Mouse (Mus musculus): ENCODE measurements around the gene Mycs. TPM values are rescaled to one million over a fixed set of nuclear protein-coding genes. Genes with fewer than 3 reads are reported as not detected.

Mycs gene
- polyA plus RNA-seq (2012; rRNA removed): not detected in 2 replicates

DNA sequence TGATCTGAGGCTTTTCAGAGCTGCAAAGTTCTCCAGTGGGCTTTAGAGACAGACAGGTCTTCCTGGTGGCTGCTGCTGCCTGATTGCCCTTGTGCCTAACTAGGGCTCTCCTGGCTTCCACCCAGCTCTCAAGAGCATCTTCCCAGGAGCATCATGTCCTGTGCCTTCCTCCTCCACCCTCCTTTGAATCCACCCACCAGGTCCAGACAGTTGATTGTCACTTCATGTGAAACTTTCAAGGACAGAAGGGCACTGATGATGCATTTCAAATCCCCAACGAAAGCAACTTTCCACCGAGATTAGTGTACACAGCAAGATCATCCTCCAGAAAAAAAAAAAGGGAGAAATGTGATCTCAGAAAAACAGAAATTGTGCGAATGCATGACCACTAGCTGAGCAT lies at the start of gene Mycs:
Mycs (minus strand) TSS at position 101 of the 400 bp plus-strand sequence.
- TF ChIP-seq CTCF (IDR thresholded peaks at IDR 0.05; ENCODE audit: borderline replicate concordance, insufficient read depth, low read depth, low read length) (no peak), POLR2A (IDR thresholded peaks at IDR 0.05; ENCODE audit: borderline replicate concordance, insufficient read depth, low read length) (no peak)
- H3K4me3 ChIP-seq (replicated peaks; ENCODE audit: insufficient read depth, low read depth, low read length): no peak within 1 kb of the TSS
- H3K4me1 ChIP-seq (ENCODE audit: control insufficient read depth, insufficient read depth, low read length): no peaks in the 10 kb centered on the region
- WGBS: 77% methylated on average over 3 of the region's 3 CpGs
- H3K27me3 ChIP-seq (ENCODE audit: control insufficient read depth, insufficient read depth, low read length): no peaks in the 10 kb centered on the region
- no peak within 1 kb of the TSS for H3K27ac ChIP-seq (ENCODE audit: insufficient read depth, low read length)
- no peak for DNase-seq

GRCm38 (mm10) chrX:5468022-5468421 lies 1.0 kb downstream of the Mycs start:
- Histone ChIP-seq H3K27me3 (ENCODE audit: control insufficient read depth, insufficient read depth, low read length) (no peaks in the 10 kb centered on the region), H3K27ac (ENCODE audit: insufficient read depth, low read length) (no peak overlapping the region), H3K4me1 (ENCODE audit: control insufficient read depth, insufficient read depth, low read length) (no peaks in the 10 kb centered on the region), H3K4me3 (replicated peaks; ENCODE audit: insufficient read depth, low read depth, low read length) (no peak overlapping the region)
- DNase-seq: no peak
- 13% methylated on average over 24 of the region's 24 CpGs for WGBS
- no peak for TF ChIP-seq POLR2A (IDR thresholded peaks at IDR 0.05; ENCODE audit: borderline replicate concordance, insufficient read depth, low read length)
- TF ChIP-seq CTCF (IDR thresholded peaks at IDR 0.05; ENCODE audit: borderline replicate concordance, insufficient read depth, low read depth, low read length): no peak

Other genes with a start within 250 kb of the Mycs start
- not detected in 2 replicates for gene Btbd35f7, start 199.8 kb upstream of the Mycs start, polyA plus RNA-seq (2012; rRNA removed)